Mouse (Mus musculus): ENCODE data around the gene Golim4.

- TF ChIP-seq GATA1 (IDR thresholded peaks at IDR 0.05; ENCODE audit: low read length), result no peak
- TF ChIP-seq TAL1 (IDR thresholded peaks at IDR 0.05; ENCODE audit: low read length), result no peak
These were observed 20.6 kb downstream of the Golim4 start for GRCm38 (mm10) chr3:75936152-75936551.

Data from erythroblast, embryonic 14.5 days (primary cell).